Mouse (Mus musculus): ENCODE results near the gene Rbfox3. TPM values are rescaled to one million over a fixed set of nuclear protein-coding genes. Genes with fewer than 3 reads are reported as not detected.

The Rbfox3 gene
- polyA plus RNA-seq (2015; fragmentation: Nextera tagmentation; extraction: Ambion mirVana) = 1.5 TPM in 2 replicates

- Histone ChIP-seq H3K4me2 (no peak within 1 kb of the TSS), H3K4me3 (no peak within 1 kb of the TSS), H3K4me1 (peaks cover 38% of the 10 kb centered on the region), H3K27ac (no peak within 1 kb of the TSS), H3K9me3 (no peaks in the 10 kb centered on the region), H3K36me3 (no peaks in the 10 kb centered on the region), H3K9ac (no peak within 1 kb of the TSS), H3K27me3 (peaks cover 71% of the 10 kb centered on the region)
- 41% methylated on average over 4 of the region's 4 CpGs for WGBS
- ATAC-seq (ENCODE audit: insufficient number of reproducible peaks, insufficient read depth, low FRiP score, low TSS enrichment, low read depth) = no peak
Measured at GRCm38 (mm10) chr11:118911307-118912070, at the start of gene Rbfox3. TSS of gene Rbfox3 (minus strand) at chr11:118911597.

- Histone ChIP-seq H3K9ac (no peak overlapping the region), H3K36me3 (no peaks in the 10 kb centered on the region), H3K4me2 (no peak overlapping the region), H3K4me3 (no peak overlapping the region), H3K27me3 (peaks cover 4% of the 10 kb centered on the region; the same call in 1 of the 2 replicates), H3K9me3 (no peaks in the 10 kb centered on the region), H3K27ac (no peak overlapping the region), H3K4me1 (peaks cover 21% of the 10 kb centered on the region)
- WGBS = 54% methylated on average over 3 of the region's 3 CpGs
- ATAC-seq (ENCODE audit: insufficient number of reproducible peaks, insufficient read depth, low FRiP score, low TSS enrichment, low read depth) = no peak
Measured at GRCm38 (mm10) chr11:118960649-118961048, 49.3 kb upstream of the Rbfox3 start.

DNA sequence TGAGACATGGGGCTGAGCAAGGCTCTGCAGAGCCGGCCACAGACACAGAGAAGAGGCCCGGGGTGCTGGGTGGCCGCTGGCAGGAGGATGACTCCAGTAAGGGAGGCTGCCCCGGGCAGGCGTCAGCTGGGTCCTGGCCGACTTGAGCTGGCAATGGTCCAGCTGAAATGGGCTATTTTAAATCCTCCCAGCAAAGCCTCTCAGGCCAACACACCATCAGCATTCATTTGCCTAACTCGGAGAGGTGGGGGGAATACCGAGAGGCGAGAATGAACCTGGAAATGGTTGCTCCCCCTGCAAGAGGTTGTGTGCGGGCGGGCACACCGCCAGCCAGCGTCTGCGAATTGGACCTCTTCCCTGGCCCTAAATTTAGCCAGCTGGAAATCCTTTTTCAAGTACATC lies 45.7 kb upstream of the Rbfox3 start:
- Histone ChIP-seq H3K27ac (no peak overlapping the region; the same call in 1 of the 2 replicates), H3K4me1 (peaks cover 28% of the 10 kb centered on the region), H3K9ac (no peak overlapping the region), H3K9me3 (no peaks in the 10 kb centered on the region), H3K4me2 (no peak overlapping the region), H3K27me3 (peaks cover 6% of the 10 kb centered on the region), H3K4me3 (no peak overlapping the region), H3K36me3 (no peaks in the 10 kb centered on the region)
- ATAC-seq (ENCODE audit: insufficient number of reproducible peaks, insufficient read depth, low FRiP score, low TSS enrichment, low read depth) = no peak; the same call in 1 of the 2 replicates
- WGBS = 55% methylated on average over 14 of the region's 14 CpGs

GRCm38 (mm10) chr11:118955016-118955415 lies 43.6 kb upstream of the Rbfox3 start:
- H3K9ac ChIP-seq = no peak overlapping the region
- ATAC-seq (ENCODE audit: insufficient number of reproducible peaks, insufficient read depth, low FRiP score, low TSS enrichment, low read depth) = no peak

GRCm38 (mm10) chr11:118945868-118946267 lies 34.5 kb upstream of the Rbfox3 start:
- no peak for ATAC-seq (ENCODE audit: insufficient number of reproducible peaks, insufficient read depth, low FRiP score, low TSS enrichment, low read depth)
- H3K4me2 ChIP-seq = no peak overlapping the region
- H3K4me3 ChIP-seq = no peak overlapping the region
- H3K27me3 ChIP-seq = peaks cover 8% of the 10 kb centered on the region; the same call in 1 of the 2 replicates
- H3K27ac ChIP-seq = no peak overlapping the region
- no peak overlapping the region for H3K9ac ChIP-seq
- H3K36me3 ChIP-seq = no peaks in the 10 kb centered on the region
- H3K4me1 ChIP-seq = no peaks in the 10 kb centered on the region
- no peaks in the 10 kb centered on the region for H3K9me3 ChIP-seq
- WGBS = 91% methylated on average over 8 of the region's 8 CpGs

More at GRCm38 (mm10) chr11:118955016-118955415, 43.6 kb upstream of the Rbfox3 start:
- 38% methylated on average over 6 of the region's 6 CpGs for WGBS
- Histone ChIP-seq H3K4me2 (no peak overlapping the region), H3K36me3 (no peaks in the 10 kb centered on the region), H3K27me3 (peaks cover 11% of the 10 kb centered on the region), H3K4me3 (no peak overlapping the region), H3K4me1 (peaks cover 28% of the 10 kb centered on the region), H3K27ac (no peak overlapping the region), H3K9me3 (no peaks in the 10 kb centered on the region)

DNA sequence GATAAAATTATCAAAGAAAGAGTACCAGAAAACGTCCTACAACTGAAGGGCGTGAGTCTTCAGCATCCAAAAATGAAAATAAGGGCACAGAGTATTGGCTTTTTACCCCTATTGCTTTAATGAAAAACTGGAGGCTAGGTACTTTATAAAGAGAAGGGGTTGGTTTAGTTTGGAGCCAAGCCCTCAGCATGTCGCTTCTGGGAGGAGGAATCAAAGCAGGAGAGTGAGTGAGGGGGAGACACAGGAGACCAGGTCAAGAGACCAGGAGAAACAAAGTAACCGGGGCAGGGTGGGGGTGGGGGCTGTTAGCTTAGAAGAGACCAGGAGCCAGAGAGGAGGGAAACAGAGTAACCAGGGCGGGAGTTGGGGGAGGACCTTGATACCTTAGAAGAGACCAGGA lies 29.9 kb upstream of the Rbfox3 start:
- no peaks in the 10 kb centered on the region for H3K36me3 ChIP-seq
- no peak for ATAC-seq (ENCODE audit: insufficient number of reproducible peaks, insufficient read depth, low FRiP score, low TSS enrichment, low read depth)
- no peaks in the 10 kb centered on the region for H3K4me1 ChIP-seq
- H3K4me2 ChIP-seq = no peak overlapping the region
- H3K9me3 ChIP-seq = no peaks in the 10 kb centered on the region
- no peak overlapping the region for H3K4me3 ChIP-seq
- H3K27ac ChIP-seq = no peak overlapping the region
- peaks cover 10% of the 10 kb centered on the region; the same call in 1 of the 2 replicates for H3K27me3 ChIP-seq
- no peak overlapping the region for H3K9ac ChIP-seq
- 42% methylated on average over 5 of the region's 5 CpGs for WGBS

DNA sequence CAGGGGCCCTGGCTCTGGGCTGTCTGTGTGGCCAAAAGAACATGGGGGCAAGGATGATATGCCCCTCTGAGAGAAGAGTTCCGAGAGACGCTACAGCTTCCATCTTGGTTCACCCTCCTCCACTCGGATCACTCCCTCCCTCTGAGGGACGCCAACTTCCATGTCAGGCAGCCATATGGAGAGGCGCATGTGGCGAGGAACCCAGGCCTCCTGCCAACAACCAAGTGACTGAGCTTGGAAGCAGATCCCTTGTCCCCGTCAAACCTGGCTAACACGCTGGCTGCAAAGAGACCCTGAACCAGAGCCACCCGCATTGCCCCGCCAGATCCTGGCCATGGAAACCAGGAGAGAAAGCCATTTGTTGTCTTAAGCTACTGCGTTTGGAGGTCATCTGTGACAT lies 29.1 kb upstream of the Rbfox3 start:
- no peak overlapping the region for H3K4me2 ChIP-seq
- H3K36me3 ChIP-seq = no peaks in the 10 kb centered on the region
- H3K27me3 ChIP-seq = peaks cover 10% of the 10 kb centered on the region; the same call in 1 of the 2 replicates
- no peak for ATAC-seq (ENCODE audit: insufficient number of reproducible peaks, insufficient read depth, low FRiP score, low TSS enrichment, low read depth)
- H3K4me3 ChIP-seq = no peak overlapping the region
- no peak overlapping the region for H3K27ac ChIP-seq
- no peak overlapping the region for H3K9ac ChIP-seq
- H3K9me3 ChIP-seq = no peaks in the 10 kb centered on the region
- H3K4me1 ChIP-seq = no peaks in the 10 kb centered on the region
- 76% methylated on average over 11 of the region's 11 CpGs for WGBS

GRCm38 (mm10) chr11:118939731-118940130 lies 28.3 kb upstream of the Rbfox3 start:
- 78% methylated on average over 4 of the region's 4 CpGs for WGBS

DNA sequence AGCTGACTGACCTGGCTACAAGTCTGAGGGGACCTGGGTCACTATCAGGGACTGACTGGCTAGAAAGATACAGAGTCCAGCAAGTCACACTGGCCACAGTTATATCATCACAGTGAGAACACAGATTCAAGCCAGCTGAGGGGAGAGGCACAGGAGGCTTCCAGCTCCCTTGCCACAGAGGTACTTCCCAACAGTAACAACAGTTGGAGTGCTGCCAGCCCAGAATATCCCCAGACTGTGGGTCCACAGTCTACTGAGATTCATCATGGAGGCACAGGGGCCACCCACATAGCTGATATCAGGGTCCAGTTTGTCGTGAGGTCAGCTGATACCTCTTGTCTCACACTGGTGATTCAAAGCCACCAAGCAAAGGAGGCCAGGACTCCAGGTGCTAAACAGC lies 23.5 kb upstream of the Rbfox3 start:
- no peak overlapping the region for H3K4me3 ChIP-seq
- H3K9ac ChIP-seq = no peak overlapping the region
- H3K36me3 ChIP-seq = no peaks in the 10 kb centered on the region
- H3K4me1 ChIP-seq = no peaks in the 10 kb centered on the region
- H3K27ac ChIP-seq = no peak overlapping the region
- H3K4me2 ChIP-seq = no peak overlapping the region
- ATAC-seq (ENCODE audit: insufficient number of reproducible peaks, insufficient read depth, low FRiP score, low TSS enrichment, low read depth) = no peak
- 0 out of 2 replicates have a peak, but pooled peaks cover 10% of the 10 kb centered on the region for H3K9me3 ChIP-seq
- H3K27me3 ChIP-seq = no peaks in the 10 kb centered on the region
- 30% methylated on average over 1 of the region's 1 CpGs for WGBS

More at GRCm38 (mm10) chr11:118939731-118940130, 28.3 kb upstream of the Rbfox3 start:
- Histone ChIP-seq H3K4me1 (no peaks in the 10 kb centered on the region), H3K4me2 (no peak overlapping the region), H3K27ac (no peak overlapping the region), H3K4me3 (no peak overlapping the region), H3K9me3 (no peaks in the 10 kb centered on the region), H3K9ac (no peak overlapping the region), H3K36me3 (no peaks in the 10 kb centered on the region), H3K27me3 (peaks cover 10% of the 10 kb centered on the region; the same call in 1 of the 2 replicates)
- ATAC-seq (ENCODE audit: insufficient number of reproducible peaks, insufficient read depth, low FRiP score, low TSS enrichment, low read depth) = no peak

GRCm38 (mm10) chr11:118927081-118927480 lies 15.7 kb upstream of the Rbfox3 start:
- H3K4me1 ChIP-seq = no peaks in the 10 kb centered on the region
- H3K36me3 ChIP-seq = no peaks in the 10 kb centered on the region
- H3K9me3 ChIP-seq = 0 out of 2 replicates have a peak, but pooled peaks cover 10% of the 10 kb centered on the region
- H3K4me2 ChIP-seq = no peak overlapping the region
- no peak overlapping the region for H3K4me3 ChIP-seq
- 0 out of 2 replicates have a peak, but pooled peaks cover 3% of the 10 kb centered on the region for H3K27me3 ChIP-seq
- no peak overlapping the region for H3K9ac ChIP-seq
- ATAC-seq (ENCODE audit: insufficient number of reproducible peaks, insufficient read depth, low FRiP score, low TSS enrichment, low read depth) = no peak
- no peak overlapping the region for H3K27ac ChIP-seq
- WGBS = 8% methylated on average over 5 of the region's 5 CpGs

DNA sequence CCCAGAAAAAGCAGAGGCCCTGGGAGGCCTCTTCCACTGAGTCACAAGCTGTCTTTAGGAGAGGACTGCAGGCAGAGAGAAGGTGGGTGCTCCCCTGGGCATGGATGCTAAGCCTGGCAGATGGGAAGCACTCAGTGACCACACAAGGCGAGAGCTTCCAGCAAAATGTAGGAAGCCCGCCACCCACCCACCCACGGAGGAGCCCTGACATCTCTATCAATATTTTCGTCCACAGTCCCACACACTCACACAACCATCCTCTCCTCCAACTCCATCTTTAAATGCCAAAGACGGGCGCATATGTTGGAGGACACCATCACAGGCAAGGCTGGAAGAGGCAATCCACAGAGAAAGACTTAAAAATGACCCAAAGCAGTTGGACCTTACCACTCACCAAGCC lies 10.5 kb upstream of the Rbfox3 start:
- Histone ChIP-seq H3K4me2 (no peak overlapping the region), H3K9ac (no peak overlapping the region), H3K27ac (no peak overlapping the region), H3K4me1 (peaks cover 6% of the 10 kb centered on the region), H3K27me3 (peaks cover 13% of the 10 kb centered on the region; the same call in 1 of the 2 replicates), H3K9me3 (no peaks in the 10 kb centered on the region), H3K36me3 (no peaks in the 10 kb centered on the region), H3K4me3 (no peak overlapping the region)
- ATAC-seq (ENCODE audit: insufficient number of reproducible peaks, insufficient read depth, low FRiP score, low TSS enrichment, low read depth) = no peak
- 84% methylated on average over 6 of the region's 6 CpGs for WGBS
